Comparison of ENCODE assay signal across 23 mouse cellular contexts in genomic region chr11:22596076-22596804, GRCm38 (mm10).
DNase-seq lines count a peak whose midpoint lies in the region; ATAC-seq and TF ChIP-seq lines count a peak whose summit lies in the region.
"Had no signal": no experiment of that assay in that cellular context is flagged by ENCODE, and none has a peak within 500 bp of the region (broad histone marks: within the 10 kb centered on the region; RNA-seq: fewer than 3 reads in every experiment).

No protein-coding gene starts in this region.

- no peak overlapping the region for H3K4me3 ChIP-seq in CH12.LX (replicated peaks in 1 of 3; ENCODE audit: low read depth in 2 of 3, low read length in 2 of 3, poor library complexity in 1 of 3)
- H3K4me3 ChIP-seq in MEL (ENCODE audit: control insufficient read depth in 1 of 2, insufficient read depth in 1 of 2, low read depth in 2 of 2, low read length in 2 of 2), result no peak overlapping the region
- H3K4me3 ChIP-seq: embryonic facial prominence, embryonic 13.5 days; forebrain, embryonic 12.5 days; heart, embryonic 15.5 days; hindbrain, embryonic 10.5 days; hindbrain, embryonic 15.5 days had no signal

- no peak overlapping the region for H3K4me2 ChIP-seq in CH12.LX (ENCODE audit: insufficient read depth, low read depth, poor library complexity, severe bottlenecking)
- H3K4me2 ChIP-seq: embryonic facial prominence, embryonic 13.5 days; forebrain, embryonic 12.5 days; heart, embryonic 11.5 days; heart, embryonic 15.5 days; hindbrain, embryonic 15.5 days had no signal

- in situ Hi-C loops in CH12.LX (cut with MboI; ENCODE audit: low pct_ligation_motif_present, low pct_unique_long_range_greater_than_20kb, low sequenced_read_pairs), result no loop called here

- H3K9me3 ChIP-seq in CH12.LX (replicated peaks; ENCODE audit: low read length), result peaks cover 17% of the 10 kb centered on the region
- H3K9me3 ChIP-seq in MEL (replicated peaks; ENCODE audit: insufficient read depth, low read length), result no peaks in the 10 kb centered on the region
- H3K9me3 ChIP-seq: embryonic facial prominence, embryonic 13.5 days; forebrain, embryonic 12.5 days; heart, embryonic 15.5 days; hindbrain, embryonic 10.5 days; hindbrain, embryonic 15.5 days had no signal

- H3K79me2 ChIP-seq in CH12.LX (replicated peaks; ENCODE audit: control insufficient read depth, extremely low read depth, insufficient read depth, poor library complexity, severe bottlenecking) (no peaks in the 10 kb centered on the region), MEL (ENCODE audit: control insufficient read depth, insufficient read depth, low read length, poor library complexity) (no peaks in the 10 kb centered on the region)

- TF ChIP-seq POLR2A in CH12.LX (IDR thresholded peaks at IDR 0.05; ENCODE audit: low read depth, low read length) (no peak), MEL (IDR thresholded peaks at IDR 0.05; ENCODE audit: control insufficient read depth in 1 of 2, insufficient read depth in 1 of 2, low read depth in 1 of 2, low read length in 2 of 2, poor library complexity in 1 of 2) (no peak)

- H3K4me1 ChIP-seq in CH12.LX (ENCODE audit: control insufficient read depth in 1 of 2, insufficient read depth in 2 of 2) (peaks cover 0 to 4% of the 10 kb centered on the region in 2 experiments; a peak in 1 of 4 replicates), MEL (ENCODE audit: control insufficient read depth in 1 of 2, insufficient read depth in 2 of 2, low read length in 2 of 2) (no peaks in the 10 kb centered on the region)
- H3K4me1 ChIP-seq: embryonic facial prominence, embryonic 13.5 days; forebrain, embryonic 12.5 days; hindbrain, embryonic 10.5 days; hindbrain, embryonic 15.5 days had no signal

- H3K27ac ChIP-seq in CH12.LX (ENCODE audit: insufficient read depth, low read depth), result no peak overlapping the region
- H3K27ac ChIP-seq in MEL (ENCODE audit: control insufficient read depth, low read depth, low read length), result no peak overlapping the region
- H3K27ac ChIP-seq: embryonic facial prominence, embryonic 13.5 days; forebrain, embryonic 12.5 days; heart, embryonic 15.5 days; hindbrain, embryonic 10.5 days; hindbrain, embryonic 15.5 days had no signal

- TF ChIP-seq EP300 in CH12.LX (IDR thresholded peaks at IDR 0.05; ENCODE audit: low read length), result no peak
- no peak for TF ChIP-seq EP300 in MEL (IDR thresholded peaks at IDR 0.05; ENCODE audit: low read depth in 1 of 2, low read length in 2 of 2)

- TF ChIP-seq RAD21 in CH12.LX (IDR thresholded peaks at IDR 0.05; ENCODE audit: low read depth, low read length) (no peak), MEL (IDR thresholded peaks at IDR 0.05; ENCODE audit: low read depth, low read length) (no peak)

- H3K9ac ChIP-seq in CH12.LX (ENCODE audit: insufficient read depth, low read depth) (no peak overlapping the region), MEL (ENCODE audit: control insufficient read depth, low read depth, low read length, poor library complexity, severe bottlenecking) (no peak overlapping the region)
- H3K9ac ChIP-seq: embryonic facial prominence, embryonic 13.5 days; forebrain, embryonic 12.5 days; heart, embryonic 15.5 days; hindbrain, embryonic 15.5 days had no signal

- TF ChIP-seq CTCF in CH12.LX (conservative IDR thresholded peaks at IDR 0.05 in 1 of 2, IDR thresholded peaks at IDR 0.05 in 1 of 2; ENCODE audit: low read depth in 2 of 2, low read length in 2 of 2) (no peak), MEL (IDR thresholded peaks at IDR 0.05 in 2 of 3, conservative IDR thresholded peaks at IDR 0.05 in 1 of 3; ENCODE audit: control insufficient read depth in 1 of 3, insufficient read depth in 1 of 3, low read depth in 2 of 3, low read length in 3 of 3, poor library complexity in 1 of 3, severe bottlenecking in 1 of 3) (no peak)

- peak; percentile 44; the same call in 1 of the 2 replicates for ATAC-seq in granulocyte monocyte progenitor cell, adult 5-6 weeks (replicated peaks; ENCODE audit: poor library complexity, severe bottlenecking)
- ATAC-seq: CD4-positive, CD25-positive, alpha-beta regulatory T cell, adult 4 months; forebrain, embryonic 16.5 days; intestine, embryonic 16.5 days had no signal

- H3K36me3 ChIP-seq in CH12.LX (replicated peaks in 1 of 2; ENCODE audit: control insufficient read depth in 1 of 2, insufficient read depth in 1 of 2, low read length in 1 of 2) (no peaks in the 10 kb centered on the region), MEL (ENCODE audit: control insufficient read depth in 1 of 2, insufficient read depth in 2 of 2, low read length in 2 of 2) (no peaks in the 10 kb centered on the region)
- H3K36me3 ChIP-seq: embryonic facial prominence, embryonic 13.5 days; forebrain, embryonic 12.5 days; G1E; heart, embryonic 15.5 days; hindbrain, embryonic 10.5 days; hindbrain, embryonic 15.5 days had no signal

- DNase-seq in 416B (ENCODE audit: low read depth), result peak; percentile 18
- DNase-seq in CH12.LX (ENCODE audit: extremely low read depth), result peak; percentile 41
- DNase-seq in MEL (ENCODE audit: low read depth, low spot score), result peak; percentile 48
- DNase-seq in cerebellum, postnatal 36 days, result no peak
- no peak for DNase-seq in thymus, postnatal 36 days
- no peak for DNase-seq in ovary, adult 18-20 months (ENCODE audit: low spot score)
- DNase-seq: adrenal gland, adult 2 months; adrenal gland, postnatal 36 days; cerebellum, adult 8-10 months; cerebellum, postnatal 14 days; gastrocnemius, postnatal 14 days; kidney, adult 2 months had no signal

- no peaks in the 10 kb centered on the region for H3K27me3 ChIP-seq in CH12.LX (replicated peaks)
- H3K27me3 ChIP-seq in MEL (ENCODE audit: control insufficient read depth in 1 of 2, insufficient read depth in 2 of 2, low read length in 2 of 2), result no peaks in the 10 kb centered on the region
- H3K27me3 ChIP-seq: embryonic facial prominence, embryonic 13.5 days; forebrain, embryonic 12.5 days; heart, embryonic 15.5 days; hindbrain, embryonic 15.5 days had no signal

- dilution Hi-C loops in CH12.LX (cut with MboI; ENCODE audit: extremely low pct_ligation_motif_present, extremely low pct_unique_long_range_greater_than_20kb, low sequenced_read_pairs), result no loop called here

TF ChIP-seq in CH12.LX, 34 proteins besides CTCF, POLR2A, EP300 and RAD21:
- TF ChIP-seq BHLHE40 (IDR thresholded peaks at IDR 0.05; ENCODE audit: low read depth, low read length), result no peak
- TF ChIP-seq SMC3 (IDR thresholded peaks at IDR 0.05; ENCODE audit: low read depth, low read length), result no peak
- TF ChIP-seq USF1 (IDR thresholded peaks at IDR 0.05; ENCODE audit: low read depth, low read length), result no peak
- TF ChIP-seq NRF1 (IDR thresholded peaks at IDR 0.05; ENCODE audit: low read depth, low read length), result no peak
- TF ChIP-seq MAX (IDR thresholded peaks at IDR 0.05; ENCODE audit: low read length), result no peak
- no peak for TF ChIP-seq MXI1 (IDR thresholded peaks at IDR 0.05; ENCODE audit: low read depth, low read length)
- TF ChIP-seq JUND (conservative IDR thresholded peaks at IDR 0.05; ENCODE audit: low read depth, low read length), result no peak
- no peak for TF ChIP-seq ETS1 (conservative IDR thresholded peaks at IDR 0.05; ENCODE audit: low read depth, low read length)
- TF ChIP-seq ELF1 (IDR thresholded peaks at IDR 0.05; ENCODE audit: low read depth, low read length), result no peak
- TF ChIP-seq PAX5 (IDR thresholded peaks at IDR 0.05; ENCODE audit: low read length), result no peak
- no peak for TF ChIP-seq POLR2AphosphoS2 (IDR thresholded peaks at IDR 0.05; ENCODE audit: low read depth, low read length)
- TF ChIP-seq E2F4 (IDR thresholded peaks at IDR 0.05; ENCODE audit: insufficient replicate concordance, low read depth, low read length), result no peak
- TF ChIP-seq MYC (IDR thresholded peaks at IDR 0.05; ENCODE audit: low read depth, low read length), result no peak
- TF ChIP-seq TBP (conservative IDR thresholded peaks at IDR 0.05; ENCODE audit: low read depth, low read length), result no peak
- TF ChIP-seq UBTF (IDR thresholded peaks at IDR 0.05; ENCODE audit: low read depth, low read length), result no peak

TF ChIP-seq in MEL, 35 proteins besides CTCF, POLR2A, EP300 and RAD21:
- TF ChIP-seq POLR2AphosphoS2 (IDR thresholded peaks at IDR 0.05; ENCODE audit: low read length) (no peak), SMC3 (IDR thresholded peaks at IDR 0.05; ENCODE audit: low read depth, low read length) (no peak), JUND (IDR thresholded peaks at IDR 0.05; ENCODE audit: low read depth, low read length) (no peak), TBP (IDR thresholded peaks at IDR 0.05; ENCODE audit: low read depth, low read length) (no peak), USF1 (IDR thresholded peaks at IDR 0.05; ENCODE audit: low read depth, low read length) (no peak)

Comparison
In these comparisons a context has a peak if more than half of its experiments do, and no peak if none do; other contexts are left out.
1. DNase-seq: peak in 416B (single experiment), CH12.LX (single experiment) and MEL (single experiment); none in cerebellum, postnatal 36 days (0 of 2), thymus, postnatal 36 days (0 of 2) and ovary, adult 18-20 months (single experiment).